Mouse (Mus musculus): ENCODE data around the gene Abhd17b. TPM values are rescaled to one million over a fixed set of nuclear protein-coding genes. Genes with fewer than 3 reads are reported as not detected.

Gene Abhd17b
- 12.6 and 17.6 TPM in 2 replicates for polyA plus RNA-seq (2015; fragmentation: Nextera tagmentation; extraction: Ambion mirVana)

DNA sequence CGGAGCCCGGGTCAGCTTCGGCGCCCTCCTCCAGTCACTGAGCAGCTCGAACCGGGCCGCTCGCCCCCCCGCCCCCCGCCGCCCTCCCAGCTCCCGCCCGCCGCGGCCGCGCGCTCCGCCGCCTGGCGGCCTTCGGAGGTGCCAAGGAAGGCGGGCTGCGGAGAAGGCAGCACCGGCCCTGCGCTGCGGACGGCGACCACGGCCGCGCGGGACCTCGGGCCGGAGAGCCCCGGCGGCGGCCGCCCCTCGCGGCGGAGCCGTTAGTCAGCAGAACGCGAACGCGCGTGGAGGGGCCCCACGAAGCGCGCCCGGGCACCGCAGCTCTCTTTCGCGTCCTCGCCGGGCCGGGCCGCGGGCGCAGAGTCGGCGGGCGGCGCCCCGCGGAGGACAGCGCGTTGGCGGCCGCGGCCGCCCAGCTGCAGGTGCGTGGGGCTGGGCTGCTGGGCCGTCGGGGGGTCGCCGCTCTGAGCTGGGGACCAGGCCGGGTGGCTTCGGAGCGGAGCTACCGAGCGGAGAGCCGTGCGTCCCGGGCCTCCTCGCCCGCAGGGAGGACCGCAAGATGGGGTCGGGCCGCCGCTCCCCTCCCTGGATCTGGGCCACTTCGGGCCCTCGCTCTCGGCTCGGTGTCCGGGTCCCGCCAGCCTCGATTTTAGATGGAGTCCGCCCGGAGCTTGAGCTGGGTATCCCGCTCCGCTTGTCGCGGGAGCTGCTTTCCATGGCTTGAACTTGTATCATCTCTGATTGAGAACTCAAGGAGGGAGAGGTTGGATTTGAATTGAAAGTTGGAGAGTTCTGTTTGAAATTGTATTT lies at the start of gene Abhd17b:
TSS of gene Abhd17b (plus strand) at position 14 of the 810 bp plus-strand sequence.

DNA sequence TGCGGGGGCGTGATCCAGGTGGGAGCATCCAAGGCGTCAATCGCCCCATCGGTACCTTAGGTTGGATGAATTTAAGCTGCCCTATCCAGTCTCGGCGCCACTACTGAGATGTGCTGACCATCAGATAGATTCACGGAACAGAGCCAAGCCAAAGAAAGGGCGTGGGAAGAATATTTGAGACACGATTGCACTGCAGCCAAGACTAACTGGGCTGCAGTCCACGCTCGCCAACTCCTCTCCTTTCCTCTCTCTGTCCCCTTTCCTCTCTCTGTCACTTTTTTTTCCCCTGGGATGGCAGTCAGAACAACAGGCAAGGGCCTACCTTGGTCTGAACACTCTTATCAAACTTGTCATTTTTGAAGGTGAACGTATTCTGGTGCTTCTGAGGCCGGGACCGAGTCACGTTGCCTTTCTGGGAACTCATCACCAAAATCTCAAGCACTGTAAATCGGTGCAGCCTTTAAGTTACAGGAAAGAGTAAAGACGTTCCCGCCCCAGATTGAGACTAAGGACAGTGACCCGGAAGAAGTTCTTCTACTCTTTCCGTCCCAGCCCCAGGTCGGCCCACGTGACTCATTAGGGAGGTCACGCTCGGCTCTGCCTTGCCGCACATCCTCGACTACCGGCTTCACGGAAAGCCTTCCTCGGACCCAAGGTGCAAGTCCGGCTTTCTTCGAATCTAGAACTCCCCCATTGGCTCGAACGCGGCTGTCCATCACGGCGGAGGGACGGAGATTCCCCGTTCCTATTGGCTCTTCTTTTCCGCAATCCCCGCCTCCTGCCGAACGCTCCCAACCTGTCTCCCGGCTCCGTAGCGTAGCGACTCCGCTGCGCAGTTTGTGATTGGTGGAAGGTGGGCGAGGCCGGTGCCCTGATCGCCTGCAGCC lies 457 bp upstream of the Abhd17b start, which contains the start of gene 1110059E24Rik:
TSS of gene 1110059E24Rik (minus strand) at position 692 of the 887 bp plus-strand sequence.

Other genes with a start within 250 kb of the Abhd17b start
- 7.8 and 10.0 TPM in 2 replicates for gene Gda, start 179.7 kb upstream of the Abhd17b start, polyA plus RNA-seq (2015; fragmentation: Nextera tagmentation; extraction: Ambion mirVana)
- gene 1110059E24Rik, start 209 bp upstream of the Abhd17b start, polyA plus RNA-seq (2015; fragmentation: Nextera tagmentation; extraction: Ambion mirVana), result 18.7 and 23.6 TPM in 2 replicates
- 5.0 and 6.3 TPM in 2 replicates for gene Cemip2, start 125.2 kb downstream of the Abhd17b start, polyA plus RNA-seq (2015; fragmentation: Nextera tagmentation; extraction: Ambion mirVana)

Data from spleen, postnatal 0 days (tissue).